Mouse (Mus musculus) C2C12 (cell line): ENCODE results near the gene Prcd.

Experiments used
- CEBPB ChIP-seq: IDR thresholded peaks from one replicate; pipeline ENCODE4 v1.6.1; 2011; ENCODE audit warnings: low read depth, mild to moderate bottlenecking, control low read depth, moderate library complexity
- CTCF ChIP-seq: IDR thresholded peaks from one replicate; pipeline ENCODE4 v1.5.1; 2011; ENCODE audit not compliant: control insufficient read depth, insufficient read depth, insufficient read length
- MAX ChIP-seq: IDR thresholded peaks from one replicate; pipeline ENCODE4 v1.6.1; 2011; ENCODE audit warnings: mild to moderate bottlenecking, control low read depth
- USF1 ChIP-seq: IDR thresholded peaks from one replicate; pipeline ENCODE4 v1.6.1; 2011; ENCODE audit warnings: low read depth, mild to moderate bottlenecking, control low read depth, moderate library complexity

DNA sequence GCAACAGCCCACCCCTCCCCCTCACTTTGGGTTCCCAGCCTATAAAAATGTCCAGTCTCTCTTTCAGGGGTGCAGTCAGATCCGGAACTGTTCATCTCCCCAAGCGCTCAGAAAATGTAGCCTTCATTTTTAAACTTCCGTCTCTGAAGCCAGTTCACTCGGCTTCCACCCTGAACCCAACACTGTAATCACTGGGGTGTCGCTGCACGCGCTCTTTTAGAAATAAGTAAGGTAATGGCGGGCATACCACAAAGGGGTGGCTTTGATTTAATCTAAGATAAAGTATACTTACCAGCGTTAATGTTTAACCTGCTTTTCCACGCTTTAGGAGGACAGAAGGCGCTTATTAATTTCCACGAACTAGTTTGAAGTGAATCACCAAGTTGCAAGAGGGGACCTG lies 60.7 kb downstream of the Prcd start:
- no peak for TF ChIP-seq CTCF
- TF ChIP-seq MAX: no peak
- no peak for TF ChIP-seq CEBPB
- no peak for TF ChIP-seq USF1
